Mouse (Mus musculus) lung, postnatal 0 days (tissue): ENCODE measurements around the gene Cipc.

Experiments used
- CTCF ChIP-seq: IDR thresholded peaks from 2 replicates; pipeline ENCODE4 v1.5.1; 2016; ENCODE audit warnings: antibody characterized with exemption, mild to moderate bottlenecking
- EP300 ChIP-seq: IDR thresholded peaks from 2 replicates; pipeline ENCODE4 v1.6.1; 2016; ENCODE audit warnings: antibody characterized with exemption, mild to moderate bottlenecking, control low read depth

DNA sequence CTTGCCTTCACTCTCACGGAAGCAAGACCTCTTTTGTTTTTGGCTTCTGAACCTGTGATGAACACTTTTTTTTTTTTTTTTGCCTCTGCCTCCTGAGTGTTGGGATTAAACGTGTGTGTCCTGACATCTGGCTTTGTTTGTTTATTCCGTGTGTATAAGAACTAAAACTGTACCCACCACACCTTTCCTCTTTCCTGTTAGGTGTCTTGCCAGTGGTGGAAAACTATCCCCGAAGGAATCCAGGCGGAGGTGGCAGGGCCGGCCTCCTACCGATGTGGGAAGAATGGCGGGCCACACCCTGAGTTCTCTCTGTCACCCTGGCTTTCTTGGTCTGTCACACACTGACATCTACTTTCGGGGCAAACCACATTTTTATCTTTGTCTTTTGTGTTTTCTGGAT is 8.3 kb upstream of the Cipc start:
- TF ChIP-seq CTCF (no peak), EP300 (peak; percentile 84)
